Mouse (Mus musculus): ENCODE measurements around the gene Prss32. TPM values are rescaled to one million over a fixed set of nuclear protein-coding genes. Genes with fewer than 3 reads are reported as not detected.

Prss32 gene
- total and polyA plus RNA-seq, 2 experiments from 2014 or later: 0.25 TPM; not detected in 1

- H3K9me3 ChIP-seq (ENCODE audit: low read length): no peaks in the 10 kb centered on the region
- H3K4me3 ChIP-seq (ENCODE audit: low read length): no peak within 1 kb of the TSS
- H3K4me1 ChIP-seq (ENCODE audit: insufficient read depth, low read length): no peaks in the 10 kb centered on the region
- ATAC-seq (no peak), DNase-seq (ENCODE audit: low spot score) (no peak)
- no peaks in the 10 kb centered on the region for H3K36me3 ChIP-seq (ENCODE audit: insufficient read depth, low read length)
- no peak within 1 kb of the TSS for H3K4me2 ChIP-seq (ENCODE audit: low read depth, low read length)
- no peak within 1 kb of the TSS for H3K9ac ChIP-seq (replicated peaks; ENCODE audit: low read length)
- no peaks in the 10 kb centered on the region for H3K27me3 ChIP-seq (ENCODE audit: insufficient read depth, low read length)
- H3K27ac ChIP-seq: no peak within 1 kb of the TSS
- 64% methylated on average over 8 of the region's 8 CpGs for WGBS
- TF ChIP-seq CTCF (IDR thresholded peaks at IDR 0.05; ENCODE audit: low read depth): no peak
Observed at GRCm38 (mm10) chr17:23836006-23836575, 7.6 kb upstream of the Prss32 start, which contains the start of gene Prss33. Gene Prss33, minus strand, starts transcription at chr17:23836056.

- H3K4me3 ChIP-seq (ENCODE audit: low read length): no peak overlapping the region
- H3K9me3 ChIP-seq (ENCODE audit: low read length): no peaks in the 10 kb centered on the region
- no peak overlapping the region for H3K4me2 ChIP-seq (ENCODE audit: low read depth, low read length)
- no peak overlapping the region for H3K27ac ChIP-seq
- H3K9ac ChIP-seq (replicated peaks; ENCODE audit: low read length): no peak overlapping the region
- H3K4me1 ChIP-seq (ENCODE audit: insufficient read depth, low read length): no peaks in the 10 kb centered on the region
- DNase-seq (ENCODE audit: low spot score) (peak; percentile 86), ATAC-seq (no peak)
- TF ChIP-seq CTCF (IDR thresholded peaks at IDR 0.05; ENCODE audit: low read depth): peak; percentile 84
- 26% methylated on average over 4 of the region's 4 CpGs for WGBS
- H3K27me3 ChIP-seq (ENCODE audit: insufficient read depth, low read length): no peaks in the 10 kb centered on the region
- H3K36me3 ChIP-seq (ENCODE audit: insufficient read depth, low read length): no peaks in the 10 kb centered on the region
Observed at GRCm38 (mm10) chr17:23841145-23841544, 2.5 kb upstream of the Prss32 start.

GRCm38 (mm10) chr17:23843141-23843811, 379 bp upstream of the Prss32 start:
- no peaks in the 10 kb centered on the region for H3K9me3 ChIP-seq (ENCODE audit: low read length)
- peak; percentile 15; the same call in 1 of the 2 replicates for TF ChIP-seq CTCF (IDR thresholded peaks at IDR 0.05; ENCODE audit: low read depth)
- no peaks in the 10 kb centered on the region for H3K4me1 ChIP-seq (ENCODE audit: insufficient read depth, low read length)
- H3K4me3 ChIP-seq (ENCODE audit: low read length): no peak overlapping the region
- H3K4me2 ChIP-seq (ENCODE audit: low read depth, low read length): no peak overlapping the region
- H3K27ac ChIP-seq: no peak overlapping the region
- WGBS: 50% methylated on average over 23 of the region's 23 CpGs
- ATAC-seq (0 out of 2 replicates have a peak, but pooled peaks have one; percentile 22), DNase-seq (ENCODE audit: low spot score) (no peak)
- H3K27me3 ChIP-seq (ENCODE audit: insufficient read depth, low read length): no peaks in the 10 kb centered on the region
- no peak overlapping the region for H3K9ac ChIP-seq (replicated peaks; ENCODE audit: low read length)
- H3K36me3 ChIP-seq (ENCODE audit: insufficient read depth, low read length): no peaks in the 10 kb centered on the region

DNA sequence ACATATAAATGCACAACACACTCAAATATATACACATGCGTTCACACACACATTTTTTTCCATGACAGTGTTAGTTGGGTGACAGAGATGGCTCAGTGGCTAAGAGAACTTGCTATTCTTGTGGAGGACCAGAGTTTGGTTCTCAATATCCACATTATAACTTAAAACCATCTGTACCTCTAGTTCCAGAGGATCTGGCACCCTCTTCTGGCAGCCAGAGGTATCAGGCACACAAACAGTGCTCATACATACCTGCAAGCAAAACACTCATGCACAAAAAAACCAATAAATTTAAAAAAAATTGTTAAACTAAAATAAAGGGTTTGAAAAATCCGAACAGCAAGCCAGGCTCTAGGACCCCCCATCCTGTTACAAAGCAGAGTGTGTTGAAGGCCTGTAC, 6.4 kb downstream of the Prss32 start:
- no peaks in the 10 kb centered on the region for H3K27me3 ChIP-seq (ENCODE audit: insufficient read depth, low read length)
- 69% methylated on average over 2 of the region's 2 CpGs for WGBS
- no peaks in the 10 kb centered on the region for H3K36me3 ChIP-seq (ENCODE audit: insufficient read depth, low read length)
- no peak overlapping the region for H3K27ac ChIP-seq
- DNase-seq (ENCODE audit: low spot score) (no peak), ATAC-seq (no peak)
- peak; percentile 27; the same call in 1 of the 2 replicates for TF ChIP-seq CTCF (IDR thresholded peaks at IDR 0.05; ENCODE audit: low read depth)
- no peak overlapping the region for H3K4me3 ChIP-seq (ENCODE audit: low read length)
- H3K9me3 ChIP-seq (ENCODE audit: low read length): no peaks in the 10 kb centered on the region
- no peaks in the 10 kb centered on the region for H3K4me1 ChIP-seq (ENCODE audit: insufficient read depth, low read length)
- H3K9ac ChIP-seq (replicated peaks; ENCODE audit: low read length): no peak overlapping the region
- H3K4me2 ChIP-seq (ENCODE audit: low read depth, low read length): no peak overlapping the region

GRCm38 (mm10) chr17:23850853-23851749, 7.4 kb downstream of the Prss32 start:
- H3K4me1 ChIP-seq (ENCODE audit: insufficient read depth, low read length): no peaks in the 10 kb centered on the region
- WGBS: 61% methylated on average over 18 of the region's 19 CpGs
- TF ChIP-seq CTCF (IDR thresholded peaks at IDR 0.05; ENCODE audit: low read depth): peak; percentile 87
- H3K27me3 ChIP-seq (ENCODE audit: insufficient read depth, low read length): no peaks in the 10 kb centered on the region
- H3K36me3 ChIP-seq (ENCODE audit: insufficient read depth, low read length): no peaks in the 10 kb centered on the region
- no peak overlapping the region for H3K4me2 ChIP-seq (ENCODE audit: low read depth, low read length)
- no peak overlapping the region for H3K9ac ChIP-seq (replicated peaks; ENCODE audit: low read length)
- DNase-seq (ENCODE audit: low spot score) (peak; percentile 85), ATAC-seq (peak; percentile 86)
- no peak overlapping the region for H3K4me3 ChIP-seq (ENCODE audit: low read length)
- no peak overlapping the region for H3K27ac ChIP-seq
- no peaks in the 10 kb centered on the region for H3K9me3 ChIP-seq (ENCODE audit: low read length)

DNA sequence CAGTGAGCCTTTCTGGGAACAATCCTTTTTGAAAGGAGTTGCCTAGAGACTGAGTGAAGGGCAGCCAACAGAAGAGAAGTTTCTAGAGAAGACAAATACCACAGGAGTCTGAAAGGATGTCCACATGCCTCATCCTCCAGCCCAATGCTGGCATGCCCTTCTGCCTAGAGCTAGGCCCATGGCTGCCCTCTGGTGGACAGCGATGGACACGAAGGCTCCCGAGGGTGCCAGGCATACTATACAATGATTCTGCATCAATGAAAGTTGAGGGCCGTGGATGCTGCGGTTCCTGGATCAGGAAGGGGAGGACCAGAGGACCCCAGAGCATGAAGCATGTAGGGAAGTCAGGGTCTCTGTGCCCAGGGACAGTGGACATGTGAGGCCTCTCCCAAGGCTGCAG, 9.6 kb downstream of the Prss32 start:
- Histone ChIP-seq H3K36me3 (ENCODE audit: insufficient read depth, low read length) (no peaks in the 10 kb centered on the region), H3K27ac (no peak overlapping the region), H3K4me3 (ENCODE audit: low read length) (no peak overlapping the region), H3K9me3 (ENCODE audit: low read length) (no peaks in the 10 kb centered on the region), H3K9ac (replicated peaks; ENCODE audit: low read length) (no peak overlapping the region), H3K27me3 (ENCODE audit: insufficient read depth, low read length) (no peaks in the 10 kb centered on the region), H3K4me1 (ENCODE audit: insufficient read depth, low read length) (no peaks in the 10 kb centered on the region), H3K4me2 (ENCODE audit: low read depth, low read length) (no peak overlapping the region)
- DNase-seq (ENCODE audit: low spot score): peak; percentile 68
- ATAC-seq: no peak
- TF ChIP-seq CTCF (IDR thresholded peaks at IDR 0.05; ENCODE audit: low read depth): peak; percentile 75
- WGBS: 45% methylated on average over 5 of the region's 5 CpGs
